15 mouse cellular contexts compared by ENCODE assay signal in genomic region chr8:115278291-115278690, GRCm38 (mm10).
"Had no signal": no experiment of that assay in that cellular context is flagged by ENCODE, and none has a peak within 500 bp of the region (broad histone marks: within the 10 kb centered on the region; RNA-seq: fewer than 3 reads in every experiment).

No protein-coding gene starts in this region.

- DNase-seq: right cerebral cortex, adult 18-20 months; right cerebral cortex, postnatal 14 days; right cerebral cortex, postnatal 25 days; right cerebral cortex, postnatal 4 days; spleen, adult 18-20 months; thymus, adult 18-20 months; thymus, adult 2 months; thymus, postnatal 14 days; thymus, postnatal 25 days; thymus, postnatal 36 days; thymus, postnatal 4 days had no signal

- H3K4me1 ChIP-seq: neural tube, embryonic 13.5 days; neural tube, embryonic 15.5 days; stomach, embryonic 15.5 days had no signal

- H3K36me3 ChIP-seq: neural tube, embryonic 13.5 days; neural tube, embryonic 15.5 days; stomach, embryonic 15.5 days had no signal

- H3K4me3 ChIP-seq: neural tube, embryonic 13.5 days; neural tube, embryonic 15.5 days; stomach, embryonic 15.5 days had no signal

- H3K27ac ChIP-seq: neural tube, embryonic 13.5 days; neural tube, embryonic 15.5 days; stomach, embryonic 15.5 days; stomach, postnatal 0 days had no signal

- H3K9me3 ChIP-seq: neural tube, embryonic 13.5 days; neural tube, embryonic 15.5 days; stomach, embryonic 15.5 days had no signal

- H3K27me3 ChIP-seq: neural tube, embryonic 13.5 days; neural tube, embryonic 15.5 days; stomach, embryonic 15.5 days had no signal
